Mouse (Mus musculus) CD8-positive naive resting alpha-beta T cell, adult 2 months (primary cell): ENCODE measurements around the gene Apol7e.
"Not testable (repeated sequence)": the region's sequence is repeated elsewhere in the genome, so short reads cannot be mapped to it uniquely, and the experiment has no call there.

Source experiments
- DNase-seq, 2 experiments: peaks; one replicate each; pipeline ENCODE4 v3.0.0; 2022; ENCODE audit warnings: low read depth in 2 of 2, low spot score in 2 of 2

The Apol7e gene

DNA sequence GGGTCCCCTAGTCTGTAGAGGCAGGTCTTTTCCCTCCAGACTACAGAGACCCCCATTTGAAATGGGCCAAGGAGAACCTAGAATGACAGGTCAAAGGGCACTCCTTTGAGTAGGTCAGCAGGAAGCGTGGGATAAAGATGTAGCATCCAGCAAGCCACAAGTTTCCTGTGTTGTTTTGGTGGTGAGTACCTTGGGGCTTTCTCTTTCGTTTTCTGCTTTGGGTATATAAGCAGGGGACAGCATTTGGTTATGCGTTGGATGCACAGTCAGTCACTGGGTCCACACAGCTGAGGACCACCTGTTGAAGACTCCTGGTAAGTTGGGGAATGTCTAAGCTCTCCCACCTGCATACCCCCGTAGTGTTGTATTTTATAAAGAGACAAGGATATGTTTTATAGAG, at the start of gene Apol7e:
Gene Apol7e, plus strand, starts transcription at position 202 of the 400 bp plus-strand sequence.
- peak in 1 of 2 experiments; percentile 11 for DNase-seq

- not testable (repeated sequence) for DNase-seq
These were observed 47.5 kb upstream of the Apol7e start for GRCm38 (mm10) chr15:77651143-77651542.

GRCm38 (mm10) chr15:77659773-77660172, 38.9 kb upstream of the Apol7e start:
- not testable (repeated sequence) for DNase-seq

DNA sequence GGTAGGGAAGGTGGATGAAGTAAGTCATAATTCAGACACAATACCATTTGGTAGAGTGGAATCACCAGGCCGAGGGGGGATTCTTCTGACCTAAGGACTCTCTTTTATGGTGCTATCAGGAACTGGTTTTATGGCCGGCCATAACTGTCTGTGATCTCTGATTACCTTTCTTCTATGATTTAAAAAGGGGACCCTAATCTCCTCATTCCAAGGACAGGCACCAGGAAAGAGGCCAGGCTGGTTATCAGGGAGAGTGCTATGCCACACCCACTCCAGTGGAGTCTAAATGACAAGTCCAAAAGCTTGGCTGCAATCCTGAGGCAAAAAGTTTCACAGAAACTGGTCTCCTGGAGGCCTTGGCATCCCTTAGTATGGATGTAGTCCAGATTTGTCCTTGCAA, 36.8 kb upstream of the Apol7e start:
- DNase-seq: not testable (repeated sequence)

DNA sequence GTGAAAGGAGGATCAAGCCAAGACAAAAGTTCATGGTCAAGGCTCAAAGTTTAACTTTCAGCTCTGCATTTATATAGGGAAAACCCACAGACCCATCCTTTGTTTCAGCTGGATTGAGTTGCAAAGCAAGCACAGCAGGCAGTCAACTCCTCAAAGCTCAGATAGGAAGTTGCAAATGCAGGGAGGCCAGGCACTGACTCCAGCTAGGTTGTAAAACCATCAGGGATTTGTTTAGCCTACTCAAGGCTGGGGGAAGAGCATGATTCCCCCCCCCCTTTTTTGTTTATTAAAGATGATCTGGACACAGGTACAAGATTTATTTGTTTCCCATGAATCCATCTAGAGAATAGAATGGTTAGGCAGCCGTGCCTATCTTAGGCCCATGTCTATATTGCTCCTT, 24.6 kb upstream of the Apol7e start:
- DNase-seq: not testable (repeated sequence)

DNA sequence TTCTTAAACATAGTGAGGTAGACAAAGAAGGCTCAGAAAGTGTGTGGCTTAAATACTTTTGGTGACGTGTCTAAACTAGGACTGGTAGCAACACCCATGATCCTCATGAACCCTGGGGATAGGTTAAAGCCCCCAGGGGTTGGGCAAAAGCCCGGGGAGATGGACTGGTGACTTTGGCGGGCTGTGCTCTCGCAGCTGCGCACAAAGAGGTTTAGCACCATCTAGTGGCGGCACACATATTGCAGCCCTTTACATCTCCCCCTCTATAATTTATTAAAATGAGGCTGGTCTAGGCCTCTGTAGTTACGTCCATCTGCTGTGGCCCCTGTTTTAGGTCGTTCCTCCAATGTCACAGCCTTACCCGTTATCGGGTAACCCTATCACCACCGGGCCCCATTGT, 14.7 kb upstream of the Apol7e start:
- DNase-seq: peak; percentile 26 to 55

DNA sequence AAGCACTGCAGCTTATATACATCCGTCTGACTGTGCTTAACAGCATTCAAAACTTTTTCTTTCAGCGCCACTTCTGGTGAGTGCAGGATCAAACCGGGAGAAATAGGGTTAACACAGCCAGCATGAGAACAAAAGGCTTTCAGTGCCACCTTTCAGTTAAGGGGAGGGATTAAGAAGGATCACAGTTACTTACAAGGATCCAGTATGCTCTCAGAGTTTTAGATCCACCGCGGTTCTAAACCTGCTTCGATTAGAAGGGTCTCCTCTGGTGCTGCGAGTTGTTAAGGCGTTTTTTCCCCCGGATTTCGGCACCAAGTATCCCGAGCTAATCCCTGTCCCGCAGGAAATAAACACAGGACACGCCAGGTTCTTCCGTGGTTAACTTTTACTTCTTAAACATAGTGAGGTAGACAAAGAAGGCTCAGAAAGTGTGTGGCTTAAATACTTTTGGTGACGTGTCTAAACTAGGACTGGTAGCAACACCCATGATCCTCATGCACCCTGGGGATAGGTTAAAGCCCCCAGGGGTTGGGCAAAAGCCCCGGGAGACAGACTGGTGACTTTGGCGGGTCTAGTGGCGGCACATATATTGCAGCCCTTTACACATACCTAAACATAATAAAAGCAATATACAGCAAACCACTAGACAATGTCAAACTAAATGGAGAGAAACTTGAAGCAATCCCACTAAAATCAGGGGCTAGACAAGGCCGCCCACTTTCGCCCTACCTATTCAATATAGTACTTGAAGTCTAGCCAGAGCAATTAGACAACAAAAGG, 6.9 kb upstream of the Apol7e start:
- DNase-seq: not testable (repeated sequence)

- peak; percentile 56 to 61 for DNase-seq
These were observed 3.9 kb upstream of the Apol7e start for GRCm38 (mm10) chr15:77694687-77695295.

- DNase-seq: peak in 1 of 2 experiments; percentile 24
These were observed 6.6 kb downstream of the Apol7e start for GRCm38 (mm10) chr15:77705306-77705705.

- not testable (repeated sequence) for DNase-seq
These were observed 10.3 kb downstream of the Apol7e start for GRCm38 (mm10) chr15:77708936-77709335.

DNA sequence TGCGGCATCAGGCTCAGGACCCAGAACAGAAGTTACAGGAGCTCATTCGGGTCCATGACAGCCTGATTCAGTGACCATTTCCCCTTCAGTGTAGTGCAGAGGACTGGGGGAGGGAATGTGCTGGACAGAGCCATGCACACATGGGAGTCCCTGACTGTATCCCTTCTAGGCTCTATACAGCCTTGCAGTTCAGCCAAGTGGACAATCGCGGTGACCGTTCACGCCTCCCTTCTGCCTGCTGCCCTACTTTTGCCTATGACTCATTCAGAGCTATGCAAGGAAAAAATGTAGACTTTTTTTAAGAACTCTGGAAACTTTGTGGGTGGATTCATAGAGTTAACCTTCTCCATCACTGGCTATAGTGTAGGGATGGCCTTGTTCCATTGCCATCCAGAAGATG, 19.6 kb downstream of the Apol7e start:
- DNase-seq: not testable (repeated sequence)

DNA sequence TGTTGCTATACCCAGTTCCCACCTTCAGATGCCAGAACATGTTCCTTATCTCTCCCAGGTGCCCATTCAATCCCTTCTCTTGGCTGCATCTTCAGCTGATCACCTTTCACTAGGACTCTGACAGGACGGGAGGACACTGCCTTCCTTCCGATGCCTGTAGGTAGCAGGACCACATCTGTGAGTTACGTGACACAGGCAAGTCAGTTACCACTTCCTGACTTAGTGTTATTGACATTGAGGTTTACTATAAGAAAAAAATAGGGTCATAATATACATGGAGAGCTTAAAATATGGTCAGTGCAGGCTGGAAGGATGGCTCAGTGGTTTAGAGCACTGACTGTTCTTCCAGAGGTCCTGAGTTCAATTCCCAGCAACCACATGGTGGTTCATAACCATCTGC, 22.9 kb downstream of the Apol7e start:
- DNase-seq: not testable (repeated sequence)

DNA sequence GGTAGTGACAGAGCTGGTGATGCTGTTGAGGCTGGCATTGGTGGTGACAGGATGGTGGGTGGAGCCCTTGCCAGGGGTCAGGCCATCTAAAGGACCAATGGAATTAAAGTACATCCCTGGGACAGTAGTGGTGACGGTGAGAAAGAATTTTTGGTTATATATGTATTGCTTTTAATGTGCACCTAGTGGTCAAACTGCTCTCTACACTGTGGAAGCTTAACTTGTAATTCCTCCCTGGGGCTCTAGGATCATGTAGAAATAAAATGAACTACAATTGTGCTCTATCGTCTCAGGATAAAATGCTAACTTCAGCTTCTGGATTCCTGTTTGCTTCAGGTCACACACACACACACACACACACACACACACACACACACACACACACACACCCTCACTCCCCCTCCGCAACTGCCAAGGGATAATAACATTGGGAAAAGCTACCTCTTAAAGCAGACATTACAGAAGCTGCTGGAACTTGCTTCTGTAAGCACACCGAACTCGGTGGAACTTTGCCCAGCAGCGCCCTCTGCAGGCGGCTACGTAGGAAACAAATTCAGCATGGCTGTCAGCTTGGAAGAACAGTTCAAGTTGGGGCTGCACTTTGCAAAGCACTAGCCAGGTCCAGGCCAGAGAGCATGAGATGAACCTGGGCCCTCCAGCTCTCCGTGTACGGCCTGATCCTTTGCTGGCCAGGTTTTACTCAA, 25.7 kb downstream of the Apol7e start:
- DNase-seq: not testable (repeated sequence)

DNA sequence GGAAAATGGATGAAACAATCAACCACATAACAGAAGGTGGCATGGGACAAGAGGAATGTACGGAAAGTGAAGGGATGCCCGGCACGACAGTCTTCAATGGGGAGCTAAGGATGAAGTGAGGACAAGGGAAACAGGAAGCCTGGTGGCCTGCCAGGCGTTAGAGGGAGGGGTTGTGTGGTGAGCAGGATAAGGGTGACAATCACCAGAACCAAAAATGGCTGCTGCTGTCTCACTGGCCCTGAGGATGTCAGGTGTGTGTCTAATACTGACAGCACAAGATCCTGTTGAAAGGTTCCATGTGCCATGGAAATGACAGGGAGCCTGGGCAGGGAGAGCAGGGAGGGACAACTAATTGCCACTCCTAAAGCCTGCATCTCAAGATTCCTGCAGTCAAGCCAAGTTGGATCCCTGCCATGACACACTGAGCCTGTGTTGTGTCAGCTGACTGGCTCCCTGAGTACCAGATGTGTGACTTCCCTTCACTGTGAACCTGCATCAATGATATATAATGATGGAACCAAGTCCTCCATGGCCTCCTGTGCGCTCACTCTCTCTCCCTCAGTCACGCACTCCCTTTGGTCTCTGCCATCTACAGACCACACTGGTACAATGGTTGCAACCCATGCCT, 26.9 kb downstream of the Apol7e start:
- DNase-seq: not testable (repeated sequence)

DNA sequence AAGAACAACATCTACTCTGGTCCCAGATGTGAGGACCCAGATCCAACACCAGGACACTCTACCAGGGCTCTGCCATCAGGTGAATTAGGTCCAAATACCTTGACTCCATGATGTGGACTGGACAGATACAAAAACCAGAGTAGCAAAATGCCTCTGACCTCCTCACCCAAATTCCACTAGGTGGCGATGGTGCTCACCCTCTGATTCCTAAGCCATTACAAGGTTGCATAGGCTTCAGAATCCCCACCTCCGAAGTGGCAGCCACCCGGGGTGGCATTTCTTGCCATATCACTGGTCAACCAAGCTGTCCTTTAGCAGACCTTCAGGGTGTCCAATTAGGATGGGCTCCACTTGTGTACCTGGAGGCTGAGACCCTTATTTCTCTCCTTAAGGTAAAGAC, 28.5 kb downstream of the Apol7e start:
- DNase-seq: not testable (repeated sequence)

DNA sequence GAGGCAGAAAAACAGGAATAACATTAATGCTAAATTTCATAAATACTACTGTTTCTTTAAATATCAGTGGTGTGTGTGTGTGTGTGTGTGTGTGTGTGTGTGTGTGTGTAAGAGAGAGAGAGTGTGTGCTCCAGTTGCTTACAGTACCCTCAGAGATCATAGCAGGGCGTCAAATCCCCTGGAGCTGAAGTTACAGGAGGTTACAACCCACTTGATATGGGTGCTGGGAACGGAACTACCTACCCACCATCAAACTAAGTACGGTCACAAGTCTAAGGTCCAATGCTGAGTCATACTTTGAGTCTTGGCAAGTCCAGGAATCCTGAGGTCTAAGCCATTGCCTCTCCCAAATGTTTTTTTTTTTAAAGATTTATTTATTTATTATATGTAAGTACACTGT, 29.1 kb downstream of the Apol7e start:
- not testable (repeated sequence) for DNase-seq

GRCm38 (mm10) chr15:77728739-77729138, 30.1 kb downstream of the Apol7e start, which contains the start of gene Apol9b:
TSS of gene Apol9b (plus strand) at chr15:77729039.
- DNase-seq: not testable (repeated sequence)

DNA sequence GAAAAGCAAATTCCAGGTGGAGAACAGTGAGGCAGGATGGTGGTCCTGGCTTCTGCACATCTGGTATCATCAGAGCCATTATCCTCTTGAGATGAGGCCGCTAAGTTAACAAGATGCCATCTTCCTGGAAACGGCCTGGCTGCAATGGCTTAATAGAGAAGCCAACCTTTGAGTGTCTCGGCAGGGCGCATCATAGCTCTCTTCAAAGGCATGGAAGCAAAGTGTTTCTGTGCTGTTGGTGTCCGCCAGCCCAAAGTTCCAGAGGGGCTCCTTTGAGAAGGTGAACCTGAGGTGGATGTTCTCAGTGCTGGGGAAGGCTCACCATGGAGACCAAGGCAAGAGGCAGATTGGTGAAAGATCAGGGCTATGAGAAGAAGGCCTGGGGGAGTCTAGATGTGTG, 32.9 kb downstream of the Apol7e start:
- DNase-seq: no peak

- not testable (repeated sequence) for DNase-seq
These were observed 34.2 kb downstream of the Apol7e start for GRCm38 (mm10) chr15:77732851-77733250.

GRCm38 (mm10) chr15:77733380-77733779, 34.7 kb downstream of the Apol7e start:
- peak; percentile 63 to 65 for DNase-seq

DNA sequence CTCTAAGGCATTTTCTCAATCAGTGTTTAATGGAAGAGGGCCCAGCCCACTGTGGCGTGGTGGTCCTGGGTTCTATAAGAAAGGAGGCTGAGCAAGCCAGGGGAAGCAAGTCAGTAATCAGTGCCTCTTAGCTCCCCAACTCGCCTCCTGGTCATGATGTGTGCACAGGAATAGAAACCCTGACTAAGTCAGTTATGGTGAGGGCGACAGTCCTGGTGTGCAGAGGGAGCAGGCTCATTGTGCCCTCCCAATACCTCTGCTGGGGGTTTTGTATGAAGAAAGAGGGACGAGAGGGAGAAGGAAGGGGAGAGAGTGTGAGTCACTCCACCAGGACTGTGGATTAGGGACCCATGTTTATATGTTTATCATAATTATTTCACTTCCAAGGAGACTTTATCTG, 35.2 kb downstream of the Apol7e start:
- DNase-seq: not testable (repeated sequence)
